Mouse (Mus musculus): ENCODE data around the gene Cbx5.
A peak's percentile ranks its signal among the peaks of the same experiment; 100 is the strongest.

Cbx5 gene

DNA sequence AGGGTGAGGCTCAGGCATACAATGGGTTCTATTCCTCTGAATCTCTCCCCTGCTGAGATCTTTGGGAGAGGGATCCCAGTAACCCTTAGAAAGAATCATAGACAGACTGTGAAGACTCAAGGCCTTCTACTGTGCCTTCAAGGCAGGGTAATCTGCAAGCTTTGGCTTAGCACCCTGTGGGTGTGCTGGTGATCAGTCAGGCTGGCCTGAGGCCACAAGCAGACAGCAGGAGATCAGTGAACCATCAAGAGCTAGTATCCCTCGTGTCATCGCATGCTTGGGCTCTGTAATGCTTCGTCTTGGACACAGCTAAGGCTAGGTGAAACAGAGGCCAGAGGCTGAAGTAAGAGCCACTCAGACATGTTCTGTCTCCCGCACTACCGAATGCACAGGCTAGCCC is 66.4 kb downstream of the Cbx5 start:
- no peak for DNase-seq (ENCODE audit: low spot score)

DNA sequence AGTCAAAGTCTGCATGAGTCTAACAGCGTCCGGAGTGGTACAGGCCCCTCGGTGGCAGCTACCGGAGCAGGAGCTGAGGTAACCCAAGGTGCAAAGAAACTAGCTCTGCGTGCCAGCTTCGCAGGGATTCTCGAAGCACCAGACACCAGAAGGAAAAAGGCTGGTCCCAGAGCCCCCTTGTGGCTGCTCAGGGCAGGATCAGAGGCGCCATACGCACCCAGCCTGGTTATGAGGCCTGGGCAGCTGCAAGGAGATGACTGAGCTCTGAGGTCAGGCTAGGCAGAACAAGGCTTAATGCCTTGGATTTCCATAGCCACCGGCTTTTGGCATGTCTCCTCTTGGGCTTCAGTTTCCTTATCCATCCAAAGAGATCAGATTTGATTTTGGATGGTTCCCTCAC is 67.1 kb downstream of the Cbx5 start:
- DNase-seq (ENCODE audit: low spot score), result peak; percentile 44

DNA sequence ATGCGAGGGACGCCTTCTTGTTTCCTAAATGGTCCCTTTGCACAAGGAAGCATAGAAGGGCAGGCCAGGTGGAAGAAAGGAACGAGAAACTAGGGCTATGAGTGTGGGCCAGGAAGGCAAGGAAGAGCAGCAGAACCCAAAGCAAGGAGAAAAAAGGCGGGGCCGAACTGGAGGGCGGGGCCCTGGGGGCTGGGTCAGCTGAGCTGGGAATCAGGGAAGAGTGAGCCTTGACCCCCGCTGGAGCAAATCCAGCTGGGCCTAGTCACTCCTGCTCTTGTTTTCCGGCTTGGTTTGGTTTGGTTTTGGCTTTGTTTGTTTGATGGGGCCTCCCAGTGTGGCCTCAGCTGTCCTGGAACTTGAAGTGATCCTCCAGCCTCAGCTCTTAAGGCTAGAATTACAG is 68.3 kb downstream of the Cbx5 start:
- no peak for DNase-seq (ENCODE audit: low spot score)

DNA sequence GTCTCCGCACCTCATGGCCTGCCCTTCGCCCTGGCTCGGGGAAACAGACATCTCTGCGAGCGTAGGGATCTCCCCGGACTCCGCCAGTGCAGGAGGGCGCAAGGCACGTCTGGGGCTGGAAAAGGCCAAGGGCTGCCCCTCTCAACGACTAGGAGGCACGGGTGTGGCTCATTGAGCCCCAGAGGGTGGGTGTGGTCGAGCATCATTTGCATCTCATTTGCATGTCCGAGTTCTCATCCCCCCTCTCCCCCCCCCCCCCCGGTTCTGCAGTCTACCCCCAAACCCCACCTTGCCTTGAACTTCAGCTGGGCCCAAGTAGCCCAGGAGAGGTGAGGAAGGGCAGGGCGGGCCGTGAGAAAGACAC is 69.3 kb downstream of the Cbx5 start:
- no peak for DNase-seq (ENCODE audit: low spot score)

DNA sequence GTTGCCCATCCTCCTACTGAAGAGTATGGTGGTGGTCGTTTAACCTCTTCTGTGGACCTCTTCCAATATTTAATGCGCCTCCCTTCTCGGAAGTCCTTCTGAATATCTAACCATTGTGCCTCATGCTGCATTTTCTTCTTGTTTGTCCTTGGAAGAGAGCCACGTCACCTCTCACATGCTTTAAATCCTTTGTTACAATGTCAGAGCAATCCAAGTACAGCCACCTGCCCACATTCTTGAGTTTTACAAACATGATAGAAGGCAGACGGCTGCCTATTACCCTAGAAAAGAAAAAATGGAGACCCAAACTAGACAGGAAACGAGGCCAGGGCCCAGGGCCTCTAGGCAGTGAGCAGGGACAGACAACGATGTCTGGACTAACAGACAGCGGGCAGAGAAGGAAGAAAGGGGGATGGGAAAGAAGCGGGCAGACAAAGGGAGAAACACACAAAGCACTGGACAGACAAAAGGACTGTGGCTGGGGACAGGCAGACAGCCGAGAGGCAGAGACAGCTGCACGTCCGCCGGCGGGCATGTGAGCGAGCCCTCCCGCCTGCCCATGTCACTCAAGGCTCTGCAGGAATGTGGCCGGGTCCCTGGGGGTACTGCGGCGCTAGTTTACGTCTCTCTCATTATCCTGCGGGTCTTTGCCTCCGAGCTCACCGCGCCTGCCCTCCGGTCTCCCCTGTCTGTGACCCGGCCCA is 69.9 kb downstream of the Cbx5 start:
- no peak for DNase-seq (ENCODE audit: low spot score)

DNA sequence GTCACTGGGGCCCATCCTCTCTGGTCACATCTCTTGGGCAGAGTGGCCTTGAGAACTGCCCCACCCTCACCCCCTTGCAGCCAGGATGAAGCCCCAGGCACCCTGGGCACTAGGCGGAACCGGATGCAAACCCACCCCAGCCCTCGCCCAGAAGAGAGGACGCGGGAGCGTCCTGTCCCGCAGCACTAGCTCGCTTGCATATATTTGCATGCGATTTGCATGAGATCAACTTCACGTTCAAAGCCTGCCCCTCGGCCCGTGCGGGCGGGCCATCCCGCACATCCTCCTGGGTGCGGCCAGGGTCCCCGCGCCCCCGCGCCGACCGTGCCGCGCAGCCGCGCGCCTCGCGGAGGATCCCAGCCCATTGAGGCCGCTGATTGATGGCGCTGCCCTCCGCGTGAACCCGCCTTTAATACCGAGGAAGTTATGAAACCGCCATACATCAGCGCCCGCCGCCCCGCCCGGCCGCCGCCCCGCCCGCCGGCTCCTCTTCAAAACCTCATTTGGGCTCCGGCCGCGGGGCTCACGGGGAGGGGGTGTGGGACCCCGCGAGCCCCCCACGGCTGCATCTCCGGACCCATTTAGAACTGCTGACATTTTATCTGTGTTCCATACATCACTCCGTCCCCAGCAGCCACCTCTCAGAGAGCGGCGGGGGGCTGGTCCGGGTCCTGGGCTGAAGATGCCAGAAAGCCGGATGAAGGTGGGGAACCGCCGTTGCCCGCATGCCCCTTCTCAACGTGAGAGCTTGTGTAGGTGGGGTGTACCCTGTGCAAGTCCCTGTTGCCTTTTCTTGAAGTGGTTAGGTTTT is 70.6 kb downstream of the Cbx5 start:
- no peak for DNase-seq (ENCODE audit: low spot score)

DNA sequence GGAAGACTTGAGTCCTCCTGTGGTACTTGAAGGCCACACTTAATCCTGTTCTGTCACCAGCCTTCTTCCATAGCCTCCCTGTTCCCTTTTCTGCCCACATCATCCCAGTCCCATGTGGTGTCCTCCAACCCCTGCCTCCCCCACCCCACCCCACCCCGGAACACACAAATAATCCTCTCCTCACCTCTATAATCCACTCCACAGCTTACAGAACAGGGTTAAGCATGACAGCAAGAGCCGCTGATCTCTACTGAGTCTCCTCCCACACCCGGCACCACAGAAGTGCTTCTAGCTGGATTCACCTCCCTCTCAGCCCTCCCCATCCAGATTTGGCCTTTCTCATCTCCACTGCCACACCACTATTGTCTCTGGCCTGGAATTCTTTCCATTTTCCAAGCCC is 71.8 kb downstream of the Cbx5 start:
- no peak for DNase-seq (ENCODE audit: low spot score)

DNA sequence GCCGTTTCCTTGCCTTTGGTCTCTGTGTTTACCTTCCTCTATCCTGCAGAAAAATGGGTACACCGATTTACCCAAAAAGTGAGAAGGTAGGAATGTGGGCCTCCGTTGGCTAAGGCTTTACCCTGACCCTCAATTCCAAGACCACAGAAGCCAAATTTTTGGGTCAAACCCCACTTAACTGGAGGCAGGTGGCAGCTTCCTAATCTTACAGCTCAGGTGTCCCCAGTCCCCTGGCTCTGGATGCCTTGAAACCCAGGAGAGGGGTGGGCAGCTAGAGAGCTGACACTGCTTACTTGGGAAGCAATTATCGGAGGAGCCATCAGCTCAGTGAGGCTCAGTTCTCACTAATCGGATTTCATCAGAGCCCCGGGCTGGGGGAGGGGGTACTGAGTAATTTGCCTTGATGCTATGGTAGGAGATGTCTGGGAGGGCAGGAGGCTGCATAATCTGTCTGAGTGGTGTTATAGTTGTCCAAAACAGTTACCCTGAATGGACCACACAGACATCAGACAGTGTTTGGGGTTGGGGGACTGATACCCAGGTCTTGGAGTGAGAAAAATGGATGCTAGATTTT is 72.5 kb downstream of the Cbx5 start, which contains the start of gene Smug1:
Gene Smug1, minus strand, starts transcription at position 51 of the 574 bp plus-strand sequence.
- no peak for DNase-seq (ENCODE audit: low spot score)

DNA sequence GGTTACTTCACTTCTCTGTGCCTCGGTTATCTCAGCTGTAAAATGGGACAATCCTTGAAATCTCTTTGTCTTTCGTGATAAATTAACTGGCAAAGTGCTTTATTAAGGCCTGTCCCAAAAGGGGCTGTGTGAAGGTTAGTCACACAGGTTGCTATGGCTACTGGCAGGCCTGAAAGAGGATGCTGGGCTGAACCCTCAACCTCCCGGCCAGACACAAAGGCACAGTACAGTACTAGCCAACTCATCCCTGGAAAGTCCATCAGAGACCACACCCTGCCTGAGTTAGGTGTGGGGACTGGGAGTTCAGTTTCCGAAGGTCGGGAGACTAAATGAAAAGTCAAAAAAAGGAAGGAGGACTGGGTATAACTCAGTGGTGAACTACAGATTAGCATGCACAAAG is 73.7 kb downstream of the Cbx5 start:
- DNase-seq (ENCODE audit: low spot score), result no peak

DNA sequence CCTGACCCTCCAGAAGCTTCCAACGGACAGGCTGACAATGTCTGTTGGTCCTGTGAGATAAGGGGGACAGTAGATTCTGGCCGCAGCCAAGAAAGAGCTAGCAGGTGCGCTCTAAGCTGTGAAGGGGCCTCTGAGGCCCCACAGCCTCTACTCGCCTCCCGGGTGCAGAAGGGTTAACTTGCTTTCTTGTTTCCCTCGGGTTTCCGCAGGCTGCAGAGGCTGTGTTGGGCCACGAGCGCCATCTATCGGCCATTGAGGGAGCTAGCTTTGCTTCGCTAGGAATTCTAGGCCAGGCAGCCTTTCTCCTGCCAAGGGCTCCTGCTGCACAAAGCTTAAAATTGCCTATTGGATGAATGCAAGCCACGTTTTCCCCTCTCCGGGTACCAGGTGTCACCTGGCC is 74.2 kb downstream of the Cbx5 start:
- peak; percentile 97 for DNase-seq (ENCODE audit: low spot score)

DNA sequence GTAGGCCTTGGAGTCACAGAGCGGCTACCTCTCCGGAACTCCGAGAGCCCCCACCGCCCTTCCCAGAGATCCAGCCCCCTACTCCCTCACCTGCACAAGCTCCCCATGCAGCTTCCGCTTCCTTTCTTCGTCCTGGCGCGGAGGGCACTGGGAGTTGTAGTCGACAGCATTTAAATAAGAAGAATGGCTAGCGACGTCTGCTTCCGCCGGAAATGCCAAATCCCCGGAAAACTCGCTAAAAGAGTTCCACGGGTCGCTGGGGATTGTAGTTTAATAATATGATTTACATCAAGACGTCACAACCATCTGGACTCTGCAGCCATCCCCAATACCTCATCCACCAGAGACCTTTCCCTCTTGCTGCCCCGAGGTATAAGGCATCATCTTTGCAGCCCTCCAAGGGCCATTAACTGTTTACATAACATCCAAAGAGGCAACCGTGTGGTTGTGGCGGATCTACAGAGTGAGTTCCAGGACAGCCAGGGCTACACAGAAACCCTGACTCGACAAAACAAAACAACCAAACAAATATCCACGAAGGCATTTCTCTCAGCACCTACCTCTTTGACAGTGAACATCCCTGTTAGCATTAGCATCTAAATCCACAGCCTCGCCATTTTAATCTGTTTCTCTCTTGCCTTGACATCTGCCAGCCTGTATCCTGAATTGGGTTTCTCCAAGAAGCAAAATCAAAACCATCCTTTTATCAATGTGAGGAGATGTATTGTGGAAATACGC is 76.3 kb downstream of the Cbx5 start:
- peak; percentile 97 for DNase-seq (ENCODE audit: low spot score)

DNA sequence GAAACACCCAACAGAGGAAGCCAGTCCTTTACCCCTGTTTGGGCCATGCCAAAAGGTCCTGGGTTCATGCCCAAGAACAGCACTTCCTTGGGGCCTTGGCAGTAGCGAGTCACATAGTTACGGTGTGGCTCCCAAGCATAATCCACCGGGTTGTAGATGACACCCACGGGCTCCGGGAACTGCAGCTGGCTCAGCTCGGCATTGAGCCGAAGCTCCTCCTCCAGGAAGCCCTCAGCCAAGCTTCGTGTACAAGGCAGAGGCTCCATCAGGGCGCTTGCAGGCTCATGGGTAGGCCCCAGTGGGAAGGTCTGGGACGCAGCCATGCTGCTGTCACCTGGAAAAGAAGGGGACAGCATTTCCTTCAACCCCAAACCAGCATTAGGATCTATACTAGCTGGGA is 82.0 kb downstream of the Cbx5 start:
- DNase-seq (ENCODE audit: low spot score), result no peak

DNA sequence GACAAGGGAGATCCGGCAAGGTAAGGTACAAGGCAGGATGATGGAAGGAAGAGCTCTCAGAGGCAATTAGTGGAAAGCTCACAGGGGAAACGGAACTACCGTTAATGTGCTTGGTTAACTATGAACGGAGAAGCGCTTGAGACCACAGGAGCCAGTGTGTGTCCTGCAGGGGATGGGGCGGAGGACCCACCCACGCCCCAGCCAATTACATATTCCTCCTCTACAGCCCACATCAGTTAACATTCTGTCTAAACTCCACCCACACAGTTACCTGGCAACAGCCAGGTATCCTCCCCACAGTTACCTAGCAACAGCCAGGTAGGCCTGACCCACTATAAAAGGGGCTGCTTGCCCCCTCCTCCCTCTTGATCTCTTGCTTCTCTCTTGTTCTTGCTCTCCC is 82.7 kb downstream of the Cbx5 start:
- no peak for DNase-seq (ENCODE audit: low spot score)

DNA sequence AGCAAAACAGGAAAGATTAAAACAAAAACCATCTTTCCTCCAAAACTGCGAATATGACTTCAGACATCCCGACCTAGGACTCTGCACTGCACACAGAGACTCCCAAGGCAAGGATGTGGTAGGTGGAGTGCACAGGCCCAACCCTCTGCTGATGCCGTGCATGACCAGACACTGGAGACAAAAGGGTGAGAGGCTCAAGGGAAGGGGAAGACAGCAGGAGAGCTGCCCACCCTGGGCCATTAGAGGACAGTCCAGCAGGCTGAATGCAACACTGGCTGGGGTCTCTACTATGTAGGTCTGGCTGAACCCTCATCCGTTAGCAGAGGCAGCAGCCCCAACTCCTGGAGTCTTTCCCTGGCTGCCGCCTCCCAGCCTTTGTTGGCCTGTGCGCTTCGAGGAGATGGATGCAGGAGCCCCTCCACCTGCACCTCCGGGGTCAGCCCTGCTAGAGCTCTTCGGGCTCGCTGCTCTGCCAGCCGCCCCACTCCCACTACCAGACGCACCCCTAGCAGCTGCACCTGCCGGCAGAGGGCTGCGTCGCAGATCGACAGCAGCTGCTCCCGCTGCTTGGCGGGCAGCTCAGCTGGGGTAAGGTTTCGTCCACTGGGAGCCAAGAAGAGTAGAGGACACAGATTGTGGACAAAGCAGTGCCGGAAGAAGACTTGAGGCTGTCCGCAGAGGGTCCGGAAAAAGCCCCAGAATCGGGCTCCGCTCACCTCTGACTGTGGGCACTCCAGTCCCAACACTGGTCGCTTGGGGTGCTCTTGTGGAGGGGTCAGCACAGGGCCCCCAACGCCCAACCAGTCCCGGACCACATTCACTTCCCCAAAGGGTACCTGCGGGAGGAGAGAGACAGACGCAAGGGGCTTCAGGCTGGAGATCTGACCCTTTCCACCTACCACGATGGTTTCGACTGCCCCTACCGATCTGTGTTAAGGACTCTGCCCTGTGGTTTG is 84.0 kb downstream of the Cbx5 start:
- no peak for DNase-seq (ENCODE audit: low spot score)

DNA sequence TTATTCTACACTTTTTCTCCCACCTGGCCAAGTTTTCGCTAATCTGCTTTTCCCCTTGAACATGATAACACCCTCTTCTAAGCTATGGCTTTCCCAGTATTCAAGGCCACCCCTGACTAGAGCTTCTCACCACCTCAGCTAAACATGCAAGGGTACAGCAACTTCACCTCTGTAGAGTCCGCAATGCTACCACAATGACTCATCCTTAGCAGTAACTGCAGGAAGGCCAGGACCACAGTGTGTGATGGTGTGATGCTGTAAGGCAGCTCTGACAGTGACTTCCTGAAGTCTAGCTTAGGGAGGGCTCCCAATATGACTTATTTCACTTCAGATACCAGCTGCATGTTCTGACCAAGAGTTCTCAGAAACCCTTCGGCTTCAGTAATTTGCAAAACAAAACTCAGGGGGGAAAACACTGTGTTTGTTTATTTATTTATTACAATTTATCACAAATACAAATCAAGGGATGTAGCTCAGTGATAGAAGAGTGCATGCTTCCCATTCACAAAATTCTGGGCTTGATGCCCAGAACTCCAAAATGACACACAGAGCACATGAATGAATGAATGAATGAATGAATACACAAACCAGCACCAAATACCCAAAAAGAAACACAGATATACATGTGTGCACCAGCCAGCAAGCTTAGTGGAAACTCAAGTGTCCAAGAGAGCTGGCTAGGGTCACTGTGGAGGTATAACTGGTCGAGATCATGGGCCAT is 86.6 kb downstream of the Cbx5 start:
- DNase-seq (ENCODE audit: low spot score), result no peak

DNA sequence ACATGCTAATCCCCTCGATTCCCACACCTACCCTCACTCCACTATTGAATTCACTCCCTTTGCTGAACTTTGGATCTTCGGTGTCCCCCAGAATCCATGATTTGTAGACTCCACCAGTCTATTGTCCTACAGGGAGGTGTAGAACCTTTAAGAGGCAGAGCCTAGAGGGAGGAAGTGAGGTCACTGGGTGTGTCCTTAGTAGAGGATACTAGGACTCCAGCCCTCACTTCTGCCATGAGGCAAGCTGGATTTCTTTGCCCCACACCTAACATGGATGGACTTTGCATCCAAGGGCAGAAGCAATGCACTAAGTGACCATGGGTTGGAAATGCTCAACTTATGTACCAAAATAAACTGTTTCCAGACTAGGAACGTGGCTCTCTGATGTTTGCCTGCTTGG is 87.2 kb downstream of the Cbx5 start:
- DNase-seq (ENCODE audit: low spot score), result peak; percentile 24

DNA sequence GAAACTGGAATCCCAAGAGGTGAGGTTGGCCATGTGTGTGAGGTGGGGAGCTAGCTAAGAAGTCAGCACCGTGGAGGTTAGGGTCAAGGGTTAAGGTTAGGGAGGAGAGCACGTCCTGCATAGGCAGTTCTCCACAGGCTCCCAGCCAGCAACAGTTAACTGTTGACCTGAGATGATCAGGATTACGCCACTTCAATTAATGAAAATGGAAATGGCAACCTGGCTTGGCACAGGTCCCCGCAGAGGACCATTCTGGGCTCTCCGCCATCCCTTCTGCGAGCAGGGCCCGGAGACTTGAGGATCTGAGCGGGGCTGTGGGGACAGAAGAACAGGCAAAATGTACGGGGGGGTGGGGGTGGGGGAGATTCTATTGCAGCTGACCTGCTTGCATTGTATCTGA is 91.8 kb downstream of the Cbx5 start:
- no peak for DNase-seq (ENCODE audit: low spot score)

DNA sequence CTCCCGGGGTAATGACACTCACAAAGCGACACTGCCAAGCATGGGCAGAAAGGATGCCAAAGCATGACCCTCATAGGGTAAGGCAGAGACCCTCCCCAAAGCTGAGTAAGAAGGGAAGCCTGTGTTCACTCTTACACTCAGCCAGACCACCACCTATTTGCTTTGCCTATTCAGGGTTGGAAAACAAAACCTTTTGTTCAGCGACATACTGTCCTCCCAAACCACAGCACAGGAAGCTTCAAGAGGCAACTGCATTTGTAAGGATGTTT is 92.3 kb downstream of the Cbx5 start:
- DNase-seq (ENCODE audit: low spot score), result no peak

DNA sequence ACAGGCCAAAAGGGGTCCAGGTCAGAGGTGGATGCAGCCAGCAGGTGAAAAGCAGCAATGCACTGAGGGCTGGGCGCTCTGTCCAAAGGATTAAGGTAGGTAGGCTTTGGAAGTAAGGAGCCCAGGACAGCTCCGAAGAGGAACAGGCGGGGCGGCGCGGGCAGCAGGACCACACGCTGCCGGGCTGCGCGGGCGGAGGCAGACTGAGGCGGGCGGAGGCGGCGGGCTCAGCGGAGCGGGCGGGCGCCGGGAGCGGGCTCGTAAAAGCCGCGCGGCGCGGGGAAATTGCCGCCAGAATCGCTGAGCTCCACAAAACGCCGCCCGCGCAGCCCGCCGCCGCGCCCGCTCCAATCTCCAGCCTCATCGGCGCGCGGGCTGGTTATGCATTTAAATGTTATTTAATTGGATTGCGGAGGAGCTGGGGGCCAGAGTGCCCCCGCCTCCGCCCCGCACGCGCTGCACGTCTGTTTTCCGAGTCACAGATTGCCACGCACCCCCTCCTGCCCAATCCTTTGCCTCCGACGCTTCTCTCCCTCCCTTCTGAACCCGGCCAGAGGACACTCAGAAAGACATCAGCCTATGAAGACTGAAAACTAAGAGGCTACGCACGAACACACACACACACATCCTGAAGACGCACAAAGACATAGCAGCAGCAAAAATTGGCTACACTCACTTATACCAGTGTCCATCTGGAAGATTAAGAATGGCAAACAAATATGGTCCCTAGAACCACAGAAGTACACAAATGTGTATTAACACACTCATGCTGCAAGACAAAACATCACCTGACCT is 92.8 kb downstream of the Cbx5 start:
- no peak for DNase-seq (ENCODE audit: low spot score)

DNA sequence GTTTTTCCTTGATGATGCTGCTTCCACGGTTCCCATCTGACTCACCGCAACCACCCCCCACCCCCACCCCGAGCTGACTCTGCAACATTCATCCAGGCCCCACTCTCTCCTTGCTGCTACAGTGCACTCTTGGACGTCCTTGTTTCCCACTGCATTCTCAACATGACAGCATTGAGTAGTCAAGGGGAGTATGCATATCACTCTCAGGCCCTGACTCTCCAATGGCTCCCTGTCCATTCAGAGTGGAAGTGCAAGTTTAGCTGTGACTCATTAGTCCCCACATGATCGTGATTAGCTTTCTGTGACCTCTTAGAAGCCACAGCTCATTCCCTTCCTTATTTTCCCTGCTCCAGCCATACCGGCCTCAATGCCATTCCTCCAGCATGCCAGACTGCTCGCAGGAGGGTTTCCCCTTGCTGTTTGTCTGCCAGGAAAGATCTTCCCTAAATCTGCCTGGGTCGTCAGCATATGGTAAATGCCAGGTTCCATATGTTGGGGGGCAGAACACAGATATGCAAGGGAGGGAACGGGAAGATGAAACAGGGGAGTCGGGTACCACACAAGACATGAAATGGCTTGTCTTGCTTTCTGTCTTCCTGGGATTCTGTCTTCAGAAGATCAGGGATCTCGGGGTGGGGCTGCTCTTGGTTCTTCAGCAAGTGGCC is 93.8 kb downstream of the Cbx5 start:
- DNase-seq (ENCODE audit: low spot score), result no peak
